Mouse (Mus musculus) limb, embryonic 10.5 days (tissue): Measurements from ENCODE around the gene Rims3. TPM values are rescaled to one million over a fixed set of nuclear protein-coding genes. Genes with fewer than 3 reads are reported as not detected.

ENCODE experiments used
- microRNA-seq: library from miRNA; unstranded; fragments of <30 nt; microRNA quantifications from one replicate; pipeline ENCODE4, GENCODE M21; 2017
- polyA plus RNA-seq: library from polyadenylated mRNA; unstranded; fragments of >200 nt; fragmentation: Nextera tagmentation; extraction: Ambion mirVana; gene quantifications from 2 replicates; pipeline ENCODE4 v1.2.1, GENCODE M21; 2016

The Rims3 gene
- polyA plus RNA-seq, 1 experiment from 2014 or later, result 0.39 TPM

Small RNA genes lying within 50 kb of the gene (microRNA-seq; reads per million reads assigned to microRNA genes)
- not detected for gene Gm23936

Other genes starting within 250 kb of the Rims3 start
- gene Cited4, start 188.2 kb upstream of the Rims3 start, polyA plus RNA-seq, result 9.1 and 14.2 TPM in 2 replicates
- 3.0 and 6.9 TPM in 2 replicates for gene Kcnq4, start 106.2 kb upstream of the Rims3 start, polyA plus RNA-seq
- gene Nfyc, start 23.2 kb upstream of the Rims3 start, polyA plus RNA-seq, result 129 TPM in 2 replicates
- 36.4 and 37.3 TPM in 2 replicates for gene Exo5, start 70.2 kb downstream of the Rims3 start, polyA plus RNA-seq
- gene Zfp69, start 96.9 kb downstream of the Rims3 start, polyA plus RNA-seq, result 11.5 and 11.9 TPM in 2 replicates
- 14.2 and 14.3 TPM in 2 replicates for gene Smap2, start 162.4 kb downstream of the Rims3 start, polyA plus RNA-seq
- gene Col9a2, start 184.6 kb downstream of the Rims3 start, polyA plus RNA-seq, result 1.1 and 9.1 TPM in 2 replicates
- 26.3 and 26.4 TPM in 2 replicates for gene Zmpste24, start 243.4 kb downstream of the Rims3 start, polyA plus RNA-seq